In genomic region chr1:73307194-73307593, GRCm38 (mm10) we compare ENCODE assay signal across 19 mouse cellular contexts.
DNase-seq lines count a peak whose midpoint lies in the region; ATAC-seq lines count a peak whose summit lies in the region.
"Had no signal": no experiment of that assay in that cellular context is flagged by ENCODE, and none has a peak within 500 bp of the region (broad histone marks: within the 10 kb centered on the region; RNA-seq: fewer than 3 reads in every experiment).

No protein-coding gene starts in this region.

- no peak overlapping the region for H3K4me2 ChIP-seq in kidney, embryonic 14.5 days (replicated peaks; ENCODE audit: low read depth, low read length)
- H3K4me2 ChIP-seq in limb, embryonic 12.5 days = no peak overlapping the region
- H3K4me2 ChIP-seq: liver, embryonic 11.5 days had no signal

- H3K27me3 ChIP-seq in kidney, embryonic 14.5 days (ENCODE audit: control insufficient read depth, insufficient read depth, low read length) = no peaks in the 10 kb centered on the region
- H3K27me3 ChIP-seq in limb, embryonic 12.5 days = no peaks in the 10 kb centered on the region

- H3K36me3 ChIP-seq in kidney, embryonic 14.5 days (ENCODE audit: control insufficient read depth, insufficient read depth, low read length) = no peaks in the 10 kb centered on the region
- no peaks in the 10 kb centered on the region for H3K36me3 ChIP-seq in limb, embryonic 12.5 days
- H3K36me3 ChIP-seq: midbrain, embryonic 10.5 days had no signal

- peak; percentile 77; the same call in 1 of the 2 replicates for ATAC-seq in kidney, embryonic 14.5 days (ENCODE audit: low FRiP score, low TSS enrichment)
- ATAC-seq in limb, embryonic 12.5 days (ENCODE audit: insufficient number of reproducible peaks, insufficient read depth, low FRiP score, low TSS enrichment, low read depth) = peak; percentile 52; the same call in 1 of the 2 replicates
- ATAC-seq: forebrain, embryonic 14.5 days; hindbrain, postnatal 0 days had no signal

- no peak overlapping the region for H3K27ac ChIP-seq in kidney, embryonic 14.5 days (ENCODE audit: low read depth, low read length)
- peak overlapping the region; percentile 53; the same call in 1 of the 2 replicates for H3K27ac ChIP-seq in limb, embryonic 12.5 days
- H3K27ac ChIP-seq: hindbrain, postnatal 0 days; left cerebral cortex, adult 2 months; midbrain, embryonic 10.5 days had no signal

- H3K9me3 ChIP-seq in kidney, embryonic 14.5 days (ENCODE audit: control insufficient read depth, low read length) = no peaks in the 10 kb centered on the region
- H3K9me3 ChIP-seq in limb, embryonic 12.5 days = no peaks in the 10 kb centered on the region
- H3K9me3 ChIP-seq: midbrain, embryonic 10.5 days had no signal

- no peak for DNase-seq in kidney, postnatal 14 days
- peak; percentile 43 for DNase-seq in urinary bladder, postnatal 36 days (ENCODE audit: low spot score in 2 of 2)
- DNase-seq in urinary bladder, adult 2 months (ENCODE audit: low spot score) = no peak
- no peak for DNase-seq in layer of hippocampus, postnatal 36 days
- no peak for DNase-seq in ovary, adult 18-20 months (ENCODE audit: low spot score)
- DNase-seq in Muller cell, postnatal 12 days (ENCODE audit: inconsistent ontology term) = no peak
- DNase-seq: adrenal gland, postnatal 25 days; B cell, adult 2 months; gastrocnemius, postnatal 25 days; right cerebral cortex, postnatal 25 days; thymus, postnatal 36 days had no signal

- H3K4me1 ChIP-seq in kidney, embryonic 14.5 days (ENCODE audit: control insufficient read depth, insufficient read depth, low read length) = peaks cover 5% of the 10 kb centered on the region; the same call in 1 of the 2 replicates
- peaks cover 10% of the 10 kb centered on the region for H3K4me1 ChIP-seq in limb, embryonic 12.5 days (replicated peaks)

- no peak overlapping the region for H3K4me3 ChIP-seq in kidney, embryonic 14.5 days (ENCODE audit: low read length)
- H3K4me3 ChIP-seq in limb, embryonic 12.5 days (replicated peaks) = no peak overlapping the region
- H3K4me3 ChIP-seq: left cerebral cortex, adult 2 months; midbrain, embryonic 10.5 days; myocyte had no signal

- 5% methylated on average over 3 of the region's 3 CpGs for WGBS in kidney, embryonic 14.5 days
- 12% methylated on average over 3 of the region's 3 CpGs for WGBS in limb, embryonic 12.5 days

- H3K9ac ChIP-seq in kidney, embryonic 14.5 days (ENCODE audit: low read depth, low read length) = no peak overlapping the region
- no peak overlapping the region for H3K9ac ChIP-seq in limb, embryonic 12.5 days (replicated peaks)

Comparison
In these comparisons a context has a peak if more than half of its experiments do, and no peak if none do; other contexts are left out.
1. DNase-seq: peak in urinary bladder, postnatal 36 days (2 of 2); none in kidney, postnatal 14 days (single experiment), urinary bladder, adult 2 months (single experiment), layer of hippocampus, postnatal 36 days (0 of 2), ovary, adult 18-20 months (single experiment) and Muller cell, postnatal 12 days (single experiment).